Mouse (Mus musculus) C2C12 (cell line): ENCODE results near the gene Kndc1.

Experiments
- CEBPB ChIP-seq: IDR thresholded peaks from one replicate; pipeline ENCODE4 v1.6.1; 2011; ENCODE audit warnings: low read depth, mild to moderate bottlenecking, control low read depth, moderate library complexity
- CTCF ChIP-seq: IDR thresholded peaks from one replicate; pipeline ENCODE4 v1.5.1; 2011; ENCODE audit not compliant: control insufficient read depth, insufficient read depth, insufficient read length
- FOSL1 ChIP-seq: IDR thresholded peaks from one replicate; pipeline ENCODE4 v1.8.0; 2011; ENCODE audit warnings: mild to moderate bottlenecking, low read length; ENCODE audit not compliant: poor library complexity, insufficient read depth, severe bottlenecking
- MAX ChIP-seq: IDR thresholded peaks from one replicate; pipeline ENCODE4 v1.6.1; 2011; ENCODE audit warnings: mild to moderate bottlenecking, control low read depth
- MYOD1 ChIP-seq: IDR thresholded peaks from one replicate; pipeline ENCODE4 v1.6.1; 2011; ENCODE audit warnings: low read depth; ENCODE audit not compliant: control insufficient read depth, insufficient read length
- MYOG ChIP-seq: IDR thresholded peaks from one replicate; pipeline ENCODE4 v1.6.1; 2011; ENCODE audit not compliant: control insufficient read depth, insufficient read length; ENCODE audit errors: extremely low read depth
- USF1 ChIP-seq: IDR thresholded peaks from one replicate; pipeline ENCODE4 v1.6.1; 2011; ENCODE audit warnings: low read depth, mild to moderate bottlenecking, control low read depth, moderate library complexity

- TF ChIP-seq CTCF (no peak), CEBPB (no peak), MAX (no peak), USF1 (no peak), MYOD1 (no peak), MYOG (no peak), FOSL1 (no peak)
Observed at GRCm38 (mm10) chr7:139970216-139970919, 75.9 kb downstream of the Kndc1 start.
